Mouse (Mus musculus): ENCODE results near the gene 9130230L23Rik. TPM values are rescaled to one million over a fixed set of nuclear protein-coding genes. Genes with fewer than 3 reads are reported as not detected.

9130230L23Rik gene
- polyA plus RNA-seq, 1 experiment from 2014 or later = not detected

DNA sequence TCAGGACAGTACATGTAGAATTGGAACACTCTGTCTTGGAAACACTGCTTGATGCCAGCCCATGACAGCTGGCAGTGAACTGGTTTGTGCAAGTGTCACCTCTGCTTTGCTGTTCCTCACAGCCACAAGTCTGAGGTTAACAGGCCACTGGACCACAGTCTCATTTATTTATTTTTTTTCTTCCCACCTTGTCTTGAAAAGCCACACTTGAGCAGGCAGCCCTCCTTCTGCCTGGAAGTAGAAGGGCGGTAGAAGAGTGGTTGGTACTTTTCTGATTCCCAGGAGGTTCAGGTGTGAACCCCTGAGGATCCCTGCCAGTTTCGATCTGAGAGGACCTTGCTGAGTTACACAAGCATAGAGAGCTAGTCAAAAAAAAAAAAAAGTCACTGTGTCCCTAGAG lies 70.3 kb downstream of the 9130230L23Rik start:
- no peak overlapping the region for H3K9ac ChIP-seq (ENCODE audit: low read length)
- no peaks in the 10 kb centered on the region for H3K4me1 ChIP-seq (ENCODE audit: control insufficient read depth, insufficient read depth, low read length)
- DNase-seq (ENCODE audit: low spot score) (no peak), ATAC-seq (ENCODE audit: insufficient read depth, low FRiP score, low TSS enrichment) (no peak)
- H3K27ac ChIP-seq (ENCODE audit: low read depth, low read length) = no peak overlapping the region
- no peak overlapping the region for H3K4me3 ChIP-seq (ENCODE audit: low read depth, low read length)
- no peaks in the 10 kb centered on the region for H3K36me3 ChIP-seq (ENCODE audit: control insufficient read depth, insufficient read depth, low read length)
- no peaks in the 10 kb centered on the region for H3K9me3 ChIP-seq (ENCODE audit: control insufficient read depth, low read length)
- H3K4me2 ChIP-seq (ENCODE audit: low read depth) = no peak overlapping the region
- WGBS = 89% methylated on average over 2 of the region's 2 CpGs
- H3K27me3 ChIP-seq (ENCODE audit: control insufficient read depth, insufficient read depth, low read length) = no peaks in the 10 kb centered on the region

DNA sequence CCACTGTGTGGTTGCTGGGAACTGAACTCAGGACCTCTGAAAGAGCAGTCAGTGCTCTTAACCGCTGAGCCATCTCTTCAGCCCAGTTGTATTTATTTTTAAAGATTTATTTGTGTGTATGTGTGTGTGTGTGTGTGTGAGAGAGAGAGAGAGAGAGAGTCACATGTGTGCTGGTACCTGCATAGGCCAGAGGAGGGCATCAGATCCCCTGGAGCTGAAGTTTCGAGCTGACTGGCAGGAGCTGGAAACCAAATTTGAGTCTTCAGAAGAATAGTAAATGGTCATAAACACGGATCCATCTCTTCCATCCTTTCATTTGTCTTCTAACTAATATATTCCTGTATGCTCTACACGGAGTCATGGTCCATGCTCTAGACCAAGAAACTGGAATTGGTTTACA lies 70.8 kb downstream of the 9130230L23Rik start:
- H3K36me3 ChIP-seq (ENCODE audit: control insufficient read depth, insufficient read depth, low read length) = no peaks in the 10 kb centered on the region
- ATAC-seq (ENCODE audit: insufficient read depth, low FRiP score, low TSS enrichment) (no peak), DNase-seq (ENCODE audit: low spot score) (no peak)
- no peak overlapping the region for H3K9ac ChIP-seq (ENCODE audit: low read length)
- no peak overlapping the region for H3K4me2 ChIP-seq (ENCODE audit: low read depth)
- H3K27ac ChIP-seq (ENCODE audit: low read depth, low read length) = no peak overlapping the region
- no peaks in the 10 kb centered on the region for H3K27me3 ChIP-seq (ENCODE audit: control insufficient read depth, insufficient read depth, low read length)
- no peaks in the 10 kb centered on the region for H3K4me1 ChIP-seq (ENCODE audit: control insufficient read depth, insufficient read depth, low read length)
- H3K9me3 ChIP-seq (ENCODE audit: control insufficient read depth, low read length) = no peaks in the 10 kb centered on the region
- 86% methylated on average over 4 of the region's 4 CpGs for WGBS
- H3K4me3 ChIP-seq (ENCODE audit: low read depth, low read length) = no peak overlapping the region

DNA sequence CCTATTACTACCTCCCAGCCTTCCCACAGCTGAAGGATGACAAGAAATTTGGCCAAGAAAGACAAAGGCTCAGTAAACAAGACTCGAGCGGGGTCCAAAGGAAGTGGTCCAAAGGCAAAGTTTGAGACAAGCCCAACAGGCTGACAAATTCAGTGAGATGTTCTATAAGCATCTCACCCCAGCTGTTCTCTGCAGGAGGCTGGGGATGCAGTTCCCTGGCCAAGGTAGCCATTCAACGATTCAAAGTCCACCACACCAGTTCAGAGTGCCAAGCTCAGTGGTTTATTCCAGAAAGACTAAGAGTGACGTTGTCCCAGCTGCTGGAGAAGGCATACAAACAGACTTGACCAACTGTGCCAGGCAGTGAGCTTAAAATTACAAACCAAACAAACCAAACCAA lies 73.9 kb downstream of the 9130230L23Rik start:
- no peak for DNase-seq (ENCODE audit: low spot score)
- Histone ChIP-seq H3K27ac (ENCODE audit: low read depth, low read length) (no peak overlapping the region), H3K9ac (ENCODE audit: low read length) (no peak overlapping the region), H3K9me3 (ENCODE audit: control insufficient read depth, low read length) (no peaks in the 10 kb centered on the region), H3K4me3 (ENCODE audit: low read depth, low read length) (no peak overlapping the region), H3K4me1 (ENCODE audit: control insufficient read depth, insufficient read depth, low read length) (no peaks in the 10 kb centered on the region), H3K4me2 (ENCODE audit: low read depth) (no peak overlapping the region), H3K36me3 (ENCODE audit: control insufficient read depth, insufficient read depth, low read length) (no peaks in the 10 kb centered on the region), H3K27me3 (ENCODE audit: control insufficient read depth, insufficient read depth, low read length) (no peaks in the 10 kb centered on the region)
- no peak for ATAC-seq (ENCODE audit: insufficient read depth, low FRiP score, low TSS enrichment)
- WGBS = 78% methylated on average over 4 of the region's 4 CpGs

Small RNAs within 50 kb of the gene (microRNA-seq; reads per million reads assigned to microRNA genes)
- not detected for gene Gm25952

Other genes with a start within 250 kb of the 9130230L23Rik start
- 34.9 and 38.1 TPM in 2 replicates for gene N4bp2, start 240.8 kb downstream of the 9130230L23Rik start, polyA plus RNA-seq (2014; fragmentation: Nextera tagmentation; extraction: Ambion mirVana)
- 0.37 and 0.73 TPM in 2 replicates for gene Rhoh, start 143.1 kb downstream of the 9130230L23Rik start, polyA plus RNA-seq (2014; fragmentation: Nextera tagmentation; extraction: Ambion mirVana)
- 0.47 and 0.57 TPM in 2 replicates for gene Chrna9, start 69.4 kb downstream of the 9130230L23Rik start, polyA plus RNA-seq (2014; fragmentation: Nextera tagmentation; extraction: Ambion mirVana)
- 1.9 TPM in 2 replicates for gene Rbm47, start 168.8 kb upstream of the 9130230L23Rik start, polyA plus RNA-seq (2014; fragmentation: Nextera tagmentation; extraction: Ambion mirVana)

All from neural tube, embryonic 11.5 days (tissue).